Mouse (Mus musculus) kidney, embryonic 15.5 days (tissue): ENCODE results near the gene Cap2. TPM values are rescaled to one million over a fixed set of nuclear protein-coding genes. Genes with fewer than 3 reads are reported as not detected.

Experiments used
- ATAC-seq: fragments of 200-750 bp; cut with Nextera tagmentation; replicated peaks from 2 replicates; pipeline ENCODE4 v1.8.0; 2017; ENCODE audit warnings: moderate TSS enrichment; ENCODE audit not compliant: low FRiP score
- H3K27ac ChIP-seq: fragments of 300-500 bp; sonication (generic); 2 replicates; pipeline ENCODE4 v1.5.1; 2015; ENCODE audit warnings: mild to moderate bottlenecking, inconsistent platforms
- H3K27me3 ChIP-seq: fragments of 300-500 bp; sonication (generic); 2 replicates; pipeline ENCODE4 v1.6.1; 2015; ENCODE audit warnings: inconsistent platforms
- H3K36me3 ChIP-seq: fragments of 300-500 bp; sonication (generic); 2 replicates; pipeline ENCODE4 v1.6.1; 2015; ENCODE audit warnings: inconsistent platforms
- H3K4me1 ChIP-seq: fragments of 300-500 bp; sonication (generic); 2 replicates; pipeline ENCODE4 v1.6.1; 2015; ENCODE audit warnings: inconsistent platforms
- H3K4me2 ChIP-seq: fragments of 300-500 bp; sonication (generic); 2 replicates; pipeline ENCODE4 v1.6.1; 2015; ENCODE audit warnings: moderate library complexity, mild to moderate bottlenecking, inconsistent platforms
- H3K4me3 ChIP-seq: fragments of 300-500 bp; sonication (generic); replicated peaks from 2 replicates; pipeline ENCODE4 v1.5.1; 2015; ENCODE audit warnings: mild to moderate bottlenecking, inconsistent platforms
- H3K9ac ChIP-seq: fragments of 300-500 bp; sonication (generic); 2 replicates; pipeline ENCODE4 v1.6.1; 2015; ENCODE audit warnings: mild to moderate bottlenecking, inconsistent platforms
- H3K9me3 ChIP-seq: fragments of 300-500 bp; sonication (generic); replicated peaks from 2 replicates; pipeline ENCODE4 v1.6.1; 2016; ENCODE audit warnings: inconsistent platforms
- WGBS: fragments of 180-500 bp; shearing (Covaris S2); methylation state at CpG from one replicate; pipeline ENCODE4 v1.1.7; 2015; ENCODE audit warnings: mixed read lengths; 5-methylcytosine and 5-hydroxymethylcytosine counted together
- polyA plus RNA-seq: library from polyadenylated mRNA; unstranded; fragments of >200 nt; fragmentation: Nextera tagmentation; extraction: Ambion mirVana; gene quantifications from 2 replicates; pipeline ENCODE4 v1.2.1, GENCODE M21; 2015

The Cap2 gene
- polyA plus RNA-seq, 1 experiment from 2014 or later, result 10.0 TPM

GRCm38 (mm10) chr13:46527340-46527739 lies 25.7 kb downstream of the Cap2 start:
- 91% methylated on average over 5 of the region's 5 CpGs for WGBS
- no peak overlapping the region for H3K9ac ChIP-seq
- ATAC-seq, result no peak
- no peaks in the 10 kb centered on the region for H3K36me3 ChIP-seq
- no peak overlapping the region for H3K4me2 ChIP-seq
- no peak overlapping the region for H3K27ac ChIP-seq
- H3K4me3 ChIP-seq, result no peak overlapping the region
- no peaks in the 10 kb centered on the region for H3K27me3 ChIP-seq
- peaks cover 4% of the 10 kb centered on the region; the same call in 1 of the 2 replicates for H3K4me1 ChIP-seq
- no peaks in the 10 kb centered on the region for H3K9me3 ChIP-seq

- H3K36me3 ChIP-seq, result no peaks in the 10 kb centered on the region
- no peak overlapping the region for H3K4me2 ChIP-seq
- H3K27me3 ChIP-seq, result no peaks in the 10 kb centered on the region
- H3K9ac ChIP-seq, result no peak overlapping the region
- H3K4me1 ChIP-seq, result peaks cover 8% of the 10 kb centered on the region
- H3K27ac ChIP-seq, result no peak overlapping the region
- no peak for ATAC-seq
- no peaks in the 10 kb centered on the region for H3K9me3 ChIP-seq
- WGBS, result 69% methylated on average over 10 of the region's 10 CpGs
- H3K4me3 ChIP-seq, result no peak overlapping the region
These were observed 27.4 kb downstream of the Cap2 start for GRCm38 (mm10) chr13:46529037-46529436.

- H3K9ac ChIP-seq, result no peak overlapping the region
- no peaks in the 10 kb centered on the region for H3K27me3 ChIP-seq
- no peak overlapping the region for H3K4me3 ChIP-seq
- no peak for ATAC-seq
- 70% methylated on average over 8 of the region's 8 CpGs for WGBS
- no peaks in the 10 kb centered on the region for H3K9me3 ChIP-seq
- H3K4me2 ChIP-seq, result no peak overlapping the region
- peaks cover 22% of the 10 kb centered on the region for H3K4me1 ChIP-seq
- no peaks in the 10 kb centered on the region for H3K36me3 ChIP-seq
- no peak overlapping the region for H3K27ac ChIP-seq
These were observed 28.9 kb downstream of the Cap2 start for GRCm38 (mm10) chr13:46530546-46530945.

- H3K9me3 ChIP-seq, result no peaks in the 10 kb centered on the region
- H3K4me1 ChIP-seq, result peaks cover 22% of the 10 kb centered on the region
- H3K4me3 ChIP-seq, result no peak overlapping the region
- H3K9ac ChIP-seq, result no peak overlapping the region
- H3K4me2 ChIP-seq, result no peak overlapping the region
- no peak for ATAC-seq
- H3K27ac ChIP-seq, result no peak overlapping the region
- 88% methylated on average over 3 of the region's 3 CpGs for WGBS
- no peaks in the 10 kb centered on the region for H3K36me3 ChIP-seq
- H3K27me3 ChIP-seq, result no peaks in the 10 kb centered on the region
These were observed 30.0 kb downstream of the Cap2 start for GRCm38 (mm10) chr13:46531676-46532075.

DNA sequence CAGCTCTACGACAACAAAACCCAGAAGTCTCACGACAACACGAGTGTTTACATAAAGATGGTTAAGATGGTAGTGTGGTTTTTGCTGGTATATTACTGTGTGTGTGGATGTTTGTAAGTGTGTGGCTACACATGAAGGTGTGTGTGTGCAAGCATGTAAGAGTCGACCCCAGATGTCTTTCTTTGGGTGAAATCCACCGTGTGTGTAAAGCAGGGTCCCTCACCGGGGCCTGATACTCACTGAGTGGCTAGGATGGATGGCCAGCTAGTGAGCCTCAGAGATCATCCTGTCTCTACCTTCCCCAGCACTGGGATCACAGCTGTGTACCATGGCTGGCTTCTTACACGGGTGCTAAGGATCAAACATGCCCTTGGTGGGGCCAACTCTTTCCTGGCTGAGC lies 30.6 kb downstream of the Cap2 start:
- Histone ChIP-seq H3K27me3 (no peaks in the 10 kb centered on the region), H3K4me3 (no peak overlapping the region), H3K9me3 (no peaks in the 10 kb centered on the region), H3K4me1 (peaks cover 22% of the 10 kb centered on the region), H3K9ac (no peak overlapping the region), H3K27ac (no peak overlapping the region), H3K4me2 (no peak overlapping the region), H3K36me3 (no peaks in the 10 kb centered on the region)
- 94% methylated on average over 7 of the region's 7 CpGs for WGBS
- no peak for ATAC-seq

DNA sequence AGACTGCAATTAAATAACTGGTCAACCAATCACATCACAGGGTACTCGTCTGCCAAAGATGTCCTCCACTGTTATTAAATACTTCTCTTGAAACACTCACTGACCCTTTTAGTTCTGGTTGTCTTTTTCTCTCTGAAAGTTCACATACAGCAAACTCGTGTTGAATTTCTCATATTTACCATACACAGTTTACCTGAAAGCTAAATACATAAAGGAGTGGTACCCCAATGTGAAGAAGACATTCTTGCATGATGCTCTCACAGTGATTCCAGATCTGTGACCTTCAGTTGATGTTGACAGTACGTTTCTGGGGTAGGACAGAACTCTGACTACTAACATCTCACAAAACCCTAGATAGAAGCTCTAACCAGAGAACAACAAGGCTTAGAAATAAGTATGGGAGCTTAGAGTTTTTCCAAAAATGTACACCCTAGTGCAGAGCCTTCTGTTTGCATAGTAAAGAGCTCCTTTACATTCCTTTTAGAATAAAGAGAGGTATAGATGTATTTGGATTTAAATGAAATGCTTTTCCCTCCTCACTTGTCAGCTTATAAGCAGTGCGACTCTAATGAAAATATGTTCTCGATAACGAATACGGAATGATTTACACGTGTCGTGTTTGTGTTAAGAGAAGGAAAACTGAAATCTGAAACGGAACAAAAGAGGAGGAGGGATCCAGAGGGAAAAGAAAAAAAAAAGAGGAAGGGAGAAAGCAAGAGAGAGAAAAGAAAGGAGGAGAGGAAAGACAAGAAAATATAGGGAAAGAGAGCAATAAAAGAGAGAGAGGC lies 31.9 kb downstream of the Cap2 start:
- H3K9me3 ChIP-seq, result no peaks in the 10 kb centered on the region
- H3K36me3 ChIP-seq, result no peaks in the 10 kb centered on the region
- H3K9ac ChIP-seq, result no peak overlapping the region
- WGBS, result 31% methylated on average over 10 of the region's 10 CpGs
- H3K4me3 ChIP-seq, result no peak overlapping the region
- H3K4me2 ChIP-seq, result peak overlapping the region; percentile 48
- no peaks in the 10 kb centered on the region for H3K27me3 ChIP-seq
- ATAC-seq, result no peak
- H3K4me1 ChIP-seq, result peaks cover 22% of the 10 kb centered on the region
- 0 out of 2 replicates have a peak overlapping the region, but pooled peaks have one; percentile 27 for H3K27ac ChIP-seq

DNA sequence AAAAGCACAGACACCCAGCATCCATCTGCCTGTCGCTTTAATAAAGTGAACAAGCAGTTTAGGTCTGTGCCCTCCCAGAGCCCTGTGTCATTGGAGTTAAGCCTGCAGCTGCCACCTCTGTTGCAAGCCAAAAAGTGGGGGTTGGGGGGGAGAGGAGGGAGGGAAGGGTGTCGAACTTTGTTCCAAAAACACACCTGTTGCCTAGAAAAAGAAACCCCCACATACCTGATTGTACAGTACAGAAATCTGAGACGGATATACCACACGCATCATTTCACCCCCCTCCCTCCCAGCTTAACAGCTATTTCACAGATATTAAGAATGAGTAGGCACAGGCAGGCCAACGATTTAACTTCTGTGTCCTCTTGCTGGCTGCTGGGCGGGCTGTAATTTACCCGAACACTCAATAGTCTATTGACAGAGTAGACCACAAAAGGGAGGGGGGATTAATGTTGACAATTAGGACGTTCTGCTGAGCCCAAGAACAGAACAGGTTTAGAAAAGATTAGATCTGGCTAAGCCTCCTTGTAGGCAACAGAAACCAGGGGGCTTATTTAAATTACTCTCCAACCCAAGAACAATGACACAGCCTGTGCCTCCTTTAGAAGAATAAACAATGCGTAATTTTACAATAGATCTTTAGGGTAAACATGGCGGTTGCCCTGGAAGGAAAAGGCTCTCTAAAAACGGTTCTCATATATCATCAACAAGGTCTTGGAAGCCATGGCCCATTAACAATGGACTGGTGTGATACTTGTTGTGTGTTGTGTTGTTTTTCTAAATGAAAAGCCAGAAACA lies 32.7 kb downstream of the Cap2 start:
- peak; percentile 77 for ATAC-seq
- H3K4me1 ChIP-seq, result peaks cover 22% of the 10 kb centered on the region
- H3K36me3 ChIP-seq, result no peaks in the 10 kb centered on the region
- no peaks in the 10 kb centered on the region for H3K9me3 ChIP-seq
- H3K4me2 ChIP-seq, result peak overlapping the region; percentile 48
- H3K27me3 ChIP-seq, result no peaks in the 10 kb centered on the region
- peak overlapping the region; percentile 37; the same call in 1 of the 2 replicates for H3K27ac ChIP-seq
- H3K9ac ChIP-seq, result no peak overlapping the region
- H3K4me3 ChIP-seq, result no peak overlapping the region
- 23% methylated on average over 11 of the region's 11 CpGs for WGBS

DNA sequence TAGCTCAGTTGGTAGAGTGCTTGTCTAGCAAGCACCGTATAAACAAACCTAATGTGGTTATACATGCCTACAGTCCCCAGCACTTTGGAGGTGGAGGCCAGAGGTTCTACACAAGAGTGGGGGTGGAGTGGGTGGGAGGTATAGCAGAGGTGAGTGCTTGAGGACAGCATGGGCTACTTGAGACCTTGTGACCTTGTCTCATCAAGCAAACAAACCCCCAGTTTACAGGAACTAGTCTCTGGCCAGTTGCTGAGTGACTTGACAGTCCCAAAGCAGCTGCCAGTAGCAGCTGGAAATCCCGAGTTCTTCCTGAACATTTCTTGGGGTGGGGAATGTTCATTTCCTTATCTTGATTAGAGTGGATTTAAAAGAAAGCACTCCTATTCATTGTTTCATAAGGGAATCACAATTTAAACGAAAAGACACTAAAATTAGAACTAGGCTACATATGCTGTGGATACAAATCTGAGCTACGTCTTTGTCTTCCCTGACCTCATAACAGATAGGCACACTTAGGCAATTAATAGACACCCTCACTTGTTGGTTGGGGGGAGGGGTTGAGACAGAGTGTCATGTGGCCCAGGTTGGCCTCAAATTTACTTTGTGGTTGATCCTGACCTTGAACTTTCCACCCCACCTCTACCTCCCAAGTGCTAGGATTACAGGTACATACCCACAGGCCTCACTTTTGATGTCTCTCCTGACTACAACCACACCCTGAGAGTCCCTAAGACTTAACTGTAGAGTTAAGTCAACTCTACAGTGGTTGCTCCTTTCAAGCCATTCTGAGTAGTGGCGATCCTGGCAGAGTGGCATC lies 33.5 kb downstream of the Cap2 start:
- Histone ChIP-seq H3K27ac (peak overlapping the region; percentile 37), H3K27me3 (no peaks in the 10 kb centered on the region), H3K9ac (no peak overlapping the region), H3K36me3 (no peaks in the 10 kb centered on the region), H3K9me3 (no peaks in the 10 kb centered on the region), H3K4me3 (no peak overlapping the region), H3K4me2 (no peak overlapping the region), H3K4me1 (peaks cover 22% of the 10 kb centered on the region)
- WGBS, result 61% methylated on average over 5 of the region's 5 CpGs
- no peak for ATAC-seq

DNA sequence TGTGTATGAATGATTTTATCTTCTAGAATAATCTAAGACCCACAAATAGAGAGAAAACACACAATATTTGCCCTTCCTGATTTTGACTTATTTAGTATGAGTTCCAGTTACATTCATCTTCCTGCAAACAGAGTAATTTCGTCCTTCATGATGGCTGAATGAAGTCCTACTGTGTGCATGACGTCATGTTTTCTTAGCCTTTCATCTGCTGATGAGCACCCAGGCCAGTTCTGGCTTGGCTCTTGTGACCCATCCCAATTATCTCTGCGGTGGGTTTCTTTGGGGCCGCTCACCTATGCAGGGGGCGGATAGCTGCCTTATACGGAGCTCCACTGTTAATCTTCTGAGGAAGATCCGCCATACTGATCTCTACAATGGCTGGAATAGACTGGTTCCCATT lies 37.6 kb downstream of the Cap2 start:
- WGBS, result 92% methylated on average over 7 of the region's 7 CpGs
- Histone ChIP-seq H3K36me3 (no peaks in the 10 kb centered on the region), H3K9me3 (no peaks in the 10 kb centered on the region), H3K4me2 (no peak overlapping the region), H3K4me1 (peaks cover 13% of the 10 kb centered on the region), H3K27ac (no peak overlapping the region), H3K4me3 (no peak overlapping the region), H3K9ac (no peak overlapping the region), H3K27me3 (no peaks in the 10 kb centered on the region)
- ATAC-seq, result no peak

DNA sequence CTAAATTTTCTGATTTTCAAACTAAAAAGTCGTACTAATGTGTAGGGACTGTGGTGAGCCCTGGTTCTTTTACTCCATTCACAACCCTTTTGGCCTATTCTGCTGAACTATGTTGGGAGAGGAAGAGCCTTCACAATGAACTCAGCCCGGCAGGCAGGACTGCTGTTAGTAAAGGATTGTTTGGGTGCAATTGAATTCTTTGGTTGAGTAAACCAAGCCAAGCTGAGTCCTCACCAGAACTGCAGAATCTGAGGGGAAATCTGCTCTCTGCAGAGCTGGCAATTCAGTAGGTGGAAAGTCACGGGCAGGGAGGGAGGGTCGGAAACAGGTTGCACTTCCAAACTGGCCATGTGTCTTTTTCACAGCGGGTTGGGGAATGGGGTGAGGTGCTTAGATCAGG lies 39.3 kb downstream of the Cap2 start:
- no peaks in the 10 kb centered on the region for H3K4me1 ChIP-seq
- no peak overlapping the region for H3K27ac ChIP-seq
- no peak overlapping the region for H3K4me2 ChIP-seq
- H3K4me3 ChIP-seq, result no peak overlapping the region
- no peak overlapping the region for H3K9ac ChIP-seq
- no peaks in the 10 kb centered on the region for H3K27me3 ChIP-seq
- no peaks in the 10 kb centered on the region for H3K9me3 ChIP-seq
- no peak for ATAC-seq
- H3K36me3 ChIP-seq, result no peaks in the 10 kb centered on the region
- 81% methylated on average over 5 of the region's 5 CpGs for WGBS

- H3K27me3 ChIP-seq, result no peaks in the 10 kb centered on the region
- no peak for ATAC-seq
- H3K27ac ChIP-seq, result no peak overlapping the region
- H3K4me1 ChIP-seq, result peaks cover 13% of the 10 kb centered on the region
- no peak overlapping the region for H3K9ac ChIP-seq
- H3K4me2 ChIP-seq, result no peak overlapping the region
- no peak overlapping the region for H3K4me3 ChIP-seq
- 88% methylated on average over 7 of the region's 7 CpGs for WGBS
- H3K36me3 ChIP-seq, result no peaks in the 10 kb centered on the region
- no peaks in the 10 kb centered on the region for H3K9me3 ChIP-seq
These were observed 41.1 kb downstream of the Cap2 start for GRCm38 (mm10) chr13:46542782-46543181.

DNA sequence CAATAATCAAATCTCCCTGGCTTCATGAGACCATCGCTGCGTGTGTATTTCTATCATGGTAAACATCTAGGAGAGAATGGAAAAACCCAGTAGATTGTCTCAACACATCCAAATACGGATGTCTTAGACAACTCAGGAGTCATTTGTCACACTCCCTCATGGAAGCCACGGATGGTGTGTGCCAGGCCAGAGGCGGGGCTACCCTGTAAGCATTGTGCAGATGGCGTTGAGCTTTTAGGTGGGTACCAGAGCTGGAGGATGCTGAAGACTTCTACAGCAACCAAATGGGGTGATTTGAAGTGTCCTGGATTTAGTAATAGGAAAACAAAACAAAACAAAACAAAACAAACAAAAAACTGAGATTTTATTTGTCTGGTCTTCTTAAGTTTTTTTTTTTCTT lies 43.0 kb downstream of the Cap2 start:
- H3K4me2 ChIP-seq, result no peak overlapping the region
- H3K4me1 ChIP-seq, result peaks cover 23% of the 10 kb centered on the region
- no peaks in the 10 kb centered on the region for H3K9me3 ChIP-seq
- H3K4me3 ChIP-seq, result no peak overlapping the region
- no peaks in the 10 kb centered on the region for H3K36me3 ChIP-seq
- no peak for ATAC-seq
- H3K27ac ChIP-seq, result no peak overlapping the region
- no peak overlapping the region for H3K9ac ChIP-seq
- no peaks in the 10 kb centered on the region for H3K27me3 ChIP-seq
- WGBS, result 72% methylated on average over 6 of the region's 6 CpGs
